ENCODE assay signal across 8 mouse cellular contexts in the genomic region with DNA sequence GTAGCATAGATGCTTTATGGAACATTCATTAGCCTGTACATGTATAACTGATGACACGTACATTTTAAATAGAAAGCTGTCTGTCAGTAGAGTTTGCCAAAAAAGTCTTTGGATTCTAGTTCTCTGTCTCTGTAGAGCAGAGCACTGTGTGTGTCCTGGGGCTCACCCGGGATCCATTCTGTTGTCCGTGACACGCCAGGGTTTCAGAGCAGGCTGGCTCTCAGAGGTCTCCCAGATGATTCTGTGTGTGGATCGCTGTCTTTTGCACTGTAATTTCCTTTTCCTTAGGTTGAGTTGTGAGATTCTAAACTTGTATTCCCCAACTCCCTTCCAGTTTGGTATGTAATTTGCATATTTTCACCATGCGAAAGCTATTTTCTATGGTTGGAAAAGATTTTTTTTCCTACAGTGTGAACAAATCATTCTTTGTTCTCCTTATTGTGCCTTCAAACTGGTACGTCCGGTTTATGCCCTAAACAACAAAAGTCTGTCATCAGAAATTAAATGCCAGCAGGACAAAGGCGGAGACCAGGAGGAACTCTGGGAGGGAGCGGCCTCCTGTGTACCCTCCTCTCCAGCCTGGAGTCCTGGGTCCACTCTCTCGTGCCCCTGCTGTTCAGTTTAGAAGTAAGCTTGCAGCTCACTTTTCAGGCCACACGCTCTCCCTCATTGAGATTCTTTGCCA. TPM values are rescaled to one million over a fixed set of nuclear protein-coding genes. Genes with fewer than 3 reads are reported as not detected.
DNase-seq lines count a peak whose midpoint lies in the region; ATAC-seq lines count a peak whose summit lies in the region.

No protein-coding gene starts in this region.

- H3K4me2 ChIP-seq in limb, embryonic 12.5 days = no peak overlapping the region
- peak overlapping the region; percentile 41 for H3K4me2 ChIP-seq in embryonic facial prominence, embryonic 14.5 days (ENCODE audit: low read depth, low read length)
- H3K4me2 ChIP-seq in neural tube, embryonic 13.5 days = peak overlapping the region; percentile 4; the same call in 1 of the 2 replicates

- peaks cover 14% of the 10 kb centered on the region for H3K4me1 ChIP-seq in limb, embryonic 12.5 days (replicated peaks)
- H3K4me1 ChIP-seq in limb, embryonic 10.5 days = peaks cover 20% of the 10 kb centered on the region
- H3K4me1 ChIP-seq in embryonic facial prominence, embryonic 14.5 days (ENCODE audit: control insufficient read depth, insufficient read depth, low read length) = peaks cover 25% of the 10 kb centered on the region
- peaks cover 16% of the 10 kb centered on the region for H3K4me1 ChIP-seq in neural tube, embryonic 13.5 days (replicated peaks)

- H3K4me3 ChIP-seq in limb, embryonic 12.5 days (replicated peaks) = no peak overlapping the region
- H3K4me3 ChIP-seq in limb, embryonic 10.5 days = no peak overlapping the region
- H3K4me3 ChIP-seq in embryonic facial prominence, embryonic 14.5 days (ENCODE audit: low read depth, low read length) = no peak overlapping the region
- H3K4me3 ChIP-seq in neural tube, embryonic 13.5 days = no peak overlapping the region

- ATAC-seq in limb, embryonic 12.5 days (ENCODE audit: insufficient number of reproducible peaks, insufficient read depth, low FRiP score, low TSS enrichment, low read depth) = no peak
- peak; percentile 91 for ATAC-seq in embryonic facial prominence, embryonic 14.5 days (ENCODE audit: low read depth)
- no peak for ATAC-seq in neural tube, embryonic 13.5 days (ENCODE audit: low read depth)

- no peaks in the 10 kb centered on the region for H3K9me3 ChIP-seq in limb, embryonic 12.5 days
- H3K9me3 ChIP-seq in limb, embryonic 10.5 days (replicated peaks) = no peaks in the 10 kb centered on the region
- H3K9me3 ChIP-seq in embryonic facial prominence, embryonic 14.5 days (ENCODE audit: control insufficient read depth, low read length) = no peaks in the 10 kb centered on the region
- H3K9me3 ChIP-seq in neural tube, embryonic 13.5 days = no peaks in the 10 kb centered on the region

- H3K27ac ChIP-seq in limb, embryonic 12.5 days = peak overlapping the region; percentile 37; the same call in 1 of the 2 replicates
- no peak overlapping the region for H3K27ac ChIP-seq in limb, embryonic 10.5 days
- peak overlapping the region; percentile 86 for H3K27ac ChIP-seq in embryonic facial prominence, embryonic 14.5 days (replicated peaks; ENCODE audit: low read depth, low read length)
- no peak overlapping the region for H3K27ac ChIP-seq in neural tube, embryonic 13.5 days (replicated peaks)

- WGBS in limb, embryonic 12.5 days = 70% methylated on average over 12 of the region's 12 CpGs
- WGBS in limb, embryonic 10.5 days = 70% methylated on average over 12 of the region's 12 CpGs
- 20% methylated on average over 12 of the region's 12 CpGs for WGBS in embryonic facial prominence, embryonic 14.5 days
- 38% methylated on average over 12 of the region's 12 CpGs for WGBS in neural tube, embryonic 13.5 days

- DNase-seq in limb, embryonic 10.5 days (ENCODE audit: low spot score) = no peak
- peak; percentile 86 for DNase-seq in embryonic facial prominence, embryonic 14.5 days (ENCODE audit: low spot score)
- peak; percentile 43 for DNase-seq in kidney, postnatal 14 days
- no peak for DNase-seq in cerebellum, adult 8-10 months
- no peak for DNase-seq in frontal cortex, postnatal 10 days (ENCODE audit: low spot score in 2 of 2)
- DNase-seq in spleen, adult 12 weeks (ENCODE audit: low spot score) = no peak

- H3K27me3 ChIP-seq in limb, embryonic 12.5 days = no peaks in the 10 kb centered on the region
- H3K27me3 ChIP-seq in limb, embryonic 10.5 days (ENCODE audit: low read depth, poor library complexity, severe bottlenecking) = no peaks in the 10 kb centered on the region
- H3K27me3 ChIP-seq in embryonic facial prominence, embryonic 14.5 days (replicated peaks; ENCODE audit: control insufficient read depth, insufficient read depth, low read length) = no peaks in the 10 kb centered on the region
- no peaks in the 10 kb centered on the region for H3K27me3 ChIP-seq in neural tube, embryonic 13.5 days

- H3K9ac ChIP-seq in limb, embryonic 12.5 days (replicated peaks) = no peak overlapping the region
- peak overlapping the region; percentile 35; the same call in 1 of the 2 replicates for H3K9ac ChIP-seq in embryonic facial prominence, embryonic 14.5 days (ENCODE audit: low read depth, low read length)
- H3K9ac ChIP-seq in neural tube, embryonic 13.5 days = no peak overlapping the region

- H3K36me3 ChIP-seq in limb, embryonic 12.5 days = no peaks in the 10 kb centered on the region
- no peaks in the 10 kb centered on the region for H3K36me3 ChIP-seq in limb, embryonic 10.5 days
- H3K36me3 ChIP-seq in embryonic facial prominence, embryonic 14.5 days (ENCODE audit: control insufficient read depth, insufficient read depth, low read length) = no peaks in the 10 kb centered on the region
- H3K36me3 ChIP-seq in neural tube, embryonic 13.5 days = no peaks in the 10 kb centered on the region

RNA-seq across cellular contexts. Expression of a gene that starts 39.4 kb away (rescaled TPM):
- polyA plus RNA-seq in limb, embryonic 12.5 days (2016; fragmentation: Nextera tagmentation; extraction: Ambion mirVana) = 29.7 and 33.5 TPM in 2 replicates
- polyA plus RNA-seq in limb, embryonic 10.5 days (2016; fragmentation: Nextera tagmentation; extraction: Ambion mirVana) = 21.2 and 26.5 TPM in 2 replicates
- 28.0 and 32.9 TPM in 2 replicates for polyA plus RNA-seq in embryonic facial prominence, embryonic 14.5 days (2014; fragmentation: Nextera tagmentation; extraction: Ambion mirVana)
- 37.7 and 37.8 TPM in 2 replicates for polyA plus RNA-seq in neural tube, embryonic 13.5 days (2015; fragmentation: Nextera tagmentation; extraction: Ambion mirVana)

Comparison
In these comparisons a context has a peak if more than half of its experiments do, and no peak if none do; other contexts are left out.
1. H3K27ac ChIP-seq: peak in limb, embryonic 12.5 days (single experiment) and embryonic facial prominence, embryonic 14.5 days (single experiment); none in limb, embryonic 10.5 days (single experiment) and neural tube, embryonic 13.5 days (single experiment).
2. DNase-seq: peak in embryonic facial prominence, embryonic 14.5 days (single experiment) and kidney, postnatal 14 days (single experiment); none in limb, embryonic 10.5 days (single experiment), cerebellum, adult 8-10 months (single experiment), frontal cortex, postnatal 10 days (0 of 2) and spleen, adult 12 weeks (single experiment).